Mouse (Mus musculus): ENCODE measurements at regions not wholly inside any gene's neighbourhood (a gene's known extent, or its start where the extent isn't known, plus 50 kb on each side); places are given as distances from the start of the nearest gene placed in this dataset.

GRCm38 (mm10) chr2:59406976-59407375, 77.5 kb upstream of the Dapl1 start:
- H3K4me3 ChIP-seq: no peak overlapping the region
- H3K36me3 ChIP-seq (ENCODE audit: control insufficient read depth, insufficient read depth): no peaks in the 10 kb centered on the region
- no peaks in the 10 kb centered on the region for H3K27me3 ChIP-seq (ENCODE audit: control insufficient read depth, insufficient read depth, insufficient read length)
- no peaks in the 10 kb centered on the region for H3K79me2 ChIP-seq (ENCODE audit: control insufficient read depth, insufficient read depth)
- no peak overlapping the region for H3K4me2 ChIP-seq (ENCODE audit: low read depth)
- TF ChIP-seq POLR2A (IDR thresholded peaks at IDR 0.05; ENCODE audit: insufficient read length, low read depth) (no peak), REST (IDR thresholded peaks at IDR 0.05; ENCODE audit: insufficient read depth, insufficient read length) (no peak), TCF3 (IDR thresholded peaks at IDR 0.05; ENCODE audit: insufficient read length, low read depth) (no peak), MAX (IDR thresholded peaks at IDR 0.05; ENCODE audit: low read depth) (no peak), POLR2AphosphoS2 (IDR thresholded peaks at IDR 0.05; ENCODE audit: insufficient read length, low read depth) (no peak), CEBPB (IDR thresholded peaks at IDR 0.05; ENCODE audit: insufficient read depth, poor library complexity, severe bottlenecking) (no peak), SRF (IDR thresholded peaks at IDR 0.05; ENCODE audit: control insufficient read depth, insufficient read length, low read depth) (no peak), TCF12 (IDR thresholded peaks at IDR 0.05; ENCODE audit: insufficient read depth, poor library complexity, severe bottlenecking) (no peak), USF1 (IDR thresholded peaks at IDR 0.05; ENCODE audit: low read depth) (no peak), MYOD1 (IDR thresholded peaks at IDR 0.05; ENCODE audit: control insufficient read depth in 1 of 3, insufficient read length in 2 of 3, low read depth in 2 of 3) (no peak), E2F4 (IDR thresholded peaks at IDR 0.05; ENCODE audit: insufficient read depth) (no peak), MYOG (IDR thresholded peaks at IDR 0.05; ENCODE audit: control insufficient read depth in 1 of 3, insufficient read depth in 1 of 3, insufficient read length in 2 of 3, low read depth in 2 of 3) (no peak)
- H3ac ChIP-seq (ENCODE audit: control insufficient read depth, insufficient read length): no peak overlapping the region

DNA sequence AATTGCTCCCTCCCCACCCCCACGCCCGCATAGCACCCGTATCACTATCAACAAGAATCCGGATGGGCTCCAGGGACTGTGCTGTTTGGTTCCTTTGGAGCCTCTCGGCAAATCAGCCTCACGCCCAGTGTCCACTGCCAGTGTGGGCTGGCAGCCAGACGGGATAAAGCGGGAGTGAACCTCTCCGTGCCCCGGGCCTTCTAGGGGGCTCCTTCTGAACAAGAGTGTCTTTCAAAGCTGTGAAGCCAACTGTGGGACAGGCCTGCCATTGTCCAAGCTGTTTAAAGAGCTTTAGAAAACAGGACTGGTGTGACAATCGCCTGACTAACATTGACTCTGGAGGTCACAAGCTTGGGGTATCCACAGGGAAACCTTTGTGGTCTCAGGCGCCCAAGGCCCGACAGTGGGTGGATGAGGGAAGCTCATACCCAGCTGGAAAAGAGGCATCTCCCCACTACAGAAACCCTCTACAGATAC, 76.9 kb upstream of the Dapl1 start:
- no peak overlapping the region for H3ac ChIP-seq (ENCODE audit: control insufficient read depth, insufficient read length)
- H3K27me3 ChIP-seq (ENCODE audit: control insufficient read depth, insufficient read depth, insufficient read length): no peaks in the 10 kb centered on the region
- H3K36me3 ChIP-seq (ENCODE audit: control insufficient read depth, insufficient read depth): no peaks in the 10 kb centered on the region
- H3K4me2 ChIP-seq (ENCODE audit: low read depth): no peak overlapping the region
- no peak for TF ChIP-seq TCF3 (IDR thresholded peaks at IDR 0.05; ENCODE audit: insufficient read length, low read depth)
- no peak for TF ChIP-seq POLR2AphosphoS2 (IDR thresholded peaks at IDR 0.05; ENCODE audit: insufficient read length, low read depth)
- no peak for TF ChIP-seq USF1 (IDR thresholded peaks at IDR 0.05; ENCODE audit: low read depth)
- TF ChIP-seq TCF12 (IDR thresholded peaks at IDR 0.05; ENCODE audit: insufficient read depth, poor library complexity, severe bottlenecking): no peak
- no peak for TF ChIP-seq MYOG (IDR thresholded peaks at IDR 0.05; ENCODE audit: control insufficient read depth in 1 of 3, insufficient read depth in 1 of 3, insufficient read length in 2 of 3, low read depth in 2 of 3)
- no peak for TF ChIP-seq SRF (IDR thresholded peaks at IDR 0.05; ENCODE audit: control insufficient read depth, insufficient read length, low read depth)
- no peak for TF ChIP-seq POLR2A (IDR thresholded peaks at IDR 0.05; ENCODE audit: insufficient read length, low read depth)
- no peak for TF ChIP-seq REST (IDR thresholded peaks at IDR 0.05; ENCODE audit: insufficient read depth, insufficient read length)
- no peak for TF ChIP-seq E2F4 (IDR thresholded peaks at IDR 0.05; ENCODE audit: insufficient read depth)
- TF ChIP-seq MAX (IDR thresholded peaks at IDR 0.05; ENCODE audit: low read depth): no peak
- no peak for TF ChIP-seq CEBPB (IDR thresholded peaks at IDR 0.05; ENCODE audit: insufficient read depth, poor library complexity, severe bottlenecking)
- TF ChIP-seq MYOD1 (IDR thresholded peaks at IDR 0.05; ENCODE audit: control insufficient read depth in 1 of 3, insufficient read length in 2 of 3, low read depth in 2 of 3): no peak
- no peak overlapping the region for H3K4me3 ChIP-seq
- H3K79me2 ChIP-seq (ENCODE audit: control insufficient read depth, insufficient read depth): no peaks in the 10 kb centered on the region

GRCm38 (mm10) chr2:59408040-59408587, 76.3 kb upstream of the Dapl1 start:
- H3K79me2 ChIP-seq (ENCODE audit: control insufficient read depth, insufficient read depth): no peaks in the 10 kb centered on the region
- H3K36me3 ChIP-seq (ENCODE audit: control insufficient read depth, insufficient read depth): no peaks in the 10 kb centered on the region
- no peak overlapping the region for H3ac ChIP-seq (ENCODE audit: control insufficient read depth, insufficient read length)
- no peaks in the 10 kb centered on the region for H3K27me3 ChIP-seq (ENCODE audit: control insufficient read depth, insufficient read depth, insufficient read length)
- H3K4me2 ChIP-seq (ENCODE audit: low read depth): no peak overlapping the region
- TF ChIP-seq MYOD1 (IDR thresholded peaks at IDR 0.05; ENCODE audit: control insufficient read depth in 1 of 3, insufficient read length in 2 of 3, low read depth in 2 of 3) (no peak), POLR2AphosphoS2 (IDR thresholded peaks at IDR 0.05; ENCODE audit: insufficient read length, low read depth) (no peak), REST (IDR thresholded peaks at IDR 0.05; ENCODE audit: insufficient read depth, insufficient read length) (no peak), MYOG (IDR thresholded peaks at IDR 0.05; ENCODE audit: control insufficient read depth in 1 of 3, insufficient read depth in 1 of 3, insufficient read length in 2 of 3, low read depth in 2 of 3) (no peak), MAX (IDR thresholded peaks at IDR 0.05; ENCODE audit: low read depth) (no peak)
- H3K4me3 ChIP-seq: no peak overlapping the region

DNA sequence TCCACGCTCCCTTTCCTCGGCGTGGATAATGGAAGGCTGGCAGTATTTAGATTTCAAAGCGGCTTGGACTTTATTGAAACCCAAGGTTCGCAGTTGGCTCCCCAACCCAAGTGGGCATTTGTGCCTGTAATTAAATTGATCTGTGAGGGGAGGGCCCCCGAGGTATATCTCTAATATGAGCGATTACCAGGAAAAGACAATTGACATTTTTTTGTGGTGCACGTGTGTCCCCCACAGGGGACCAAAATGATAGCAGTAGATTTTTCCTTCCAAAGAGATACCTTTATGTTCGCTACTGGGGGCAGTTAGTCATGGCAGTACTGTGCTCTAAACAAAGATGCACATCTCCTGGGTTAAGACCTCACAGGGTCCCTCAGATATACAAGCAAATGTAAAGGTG, 69.8 kb upstream of the Dapl1 start:
- Histone ChIP-seq H3K4me3 (no peak overlapping the region), H3K79me2 (ENCODE audit: control insufficient read depth, insufficient read depth) (no peaks in the 10 kb centered on the region), H3ac (ENCODE audit: control insufficient read depth, insufficient read length) (no peak overlapping the region), H3K36me3 (ENCODE audit: control insufficient read depth, insufficient read depth) (no peaks in the 10 kb centered on the region), H3K27me3 (ENCODE audit: control insufficient read depth, insufficient read depth, insufficient read length) (no peaks in the 10 kb centered on the region), H3K4me2 (ENCODE audit: low read depth) (no peak overlapping the region)
- TF ChIP-seq TCF12 (IDR thresholded peaks at IDR 0.05; ENCODE audit: insufficient read depth, poor library complexity, severe bottlenecking): no peak
- TF ChIP-seq MYOD1 (IDR thresholded peaks at IDR 0.05; ENCODE audit: control insufficient read depth in 1 of 3, insufficient read length in 2 of 3, low read depth in 2 of 3): no peak
- TF ChIP-seq REST (IDR thresholded peaks at IDR 0.05; ENCODE audit: insufficient read depth, insufficient read length): no peak
- TF ChIP-seq USF1 (IDR thresholded peaks at IDR 0.05; ENCODE audit: low read depth): no peak
- no peak for TF ChIP-seq POLR2AphosphoS2 (IDR thresholded peaks at IDR 0.05; ENCODE audit: insufficient read length, low read depth)
- TF ChIP-seq TCF3 (IDR thresholded peaks at IDR 0.05; ENCODE audit: insufficient read length, low read depth): no peak
- no peak for TF ChIP-seq SRF (IDR thresholded peaks at IDR 0.05; ENCODE audit: control insufficient read depth, insufficient read length, low read depth)
- no peak for TF ChIP-seq E2F4 (IDR thresholded peaks at IDR 0.05; ENCODE audit: insufficient read depth)
- no peak for TF ChIP-seq MAX (IDR thresholded peaks at IDR 0.05; ENCODE audit: low read depth)
- no peak for TF ChIP-seq POLR2A (IDR thresholded peaks at IDR 0.05; ENCODE audit: insufficient read length, low read depth)
- TF ChIP-seq CEBPB (IDR thresholded peaks at IDR 0.05; ENCODE audit: insufficient read depth, poor library complexity, severe bottlenecking): no peak
- TF ChIP-seq MYOG (IDR thresholded peaks at IDR 0.05; ENCODE audit: control insufficient read depth in 1 of 3, insufficient read depth in 1 of 3, insufficient read length in 2 of 3, low read depth in 2 of 3): no peak

Data from myocyte (in vitro differentiated cells).